Mouse (Mus musculus): ENCODE measurements around the gene Lrrc3.
A peak's percentile ranks its signal among the peaks of the same experiment; 100 is the strongest.
"Not testable (repeated sequence)": the region's sequence is repeated elsewhere in the genome, so short reads cannot be mapped to it uniquely, and the experiment has no call there.

Lrrc3 gene

GRCm38 (mm10) chr10:77902211-77902893 lies at the start of gene Lrrc3:
Gene Lrrc3, minus strand, starts transcription at chr10:77902536.
- peak; percentile 68 to 75 for DNase-seq

- not testable (repeated sequence) for DNase-seq
Measured at GRCm38 (mm10) chr10:77950468-77950867, 48.1 kb upstream of the Lrrc3 start.

DNA sequence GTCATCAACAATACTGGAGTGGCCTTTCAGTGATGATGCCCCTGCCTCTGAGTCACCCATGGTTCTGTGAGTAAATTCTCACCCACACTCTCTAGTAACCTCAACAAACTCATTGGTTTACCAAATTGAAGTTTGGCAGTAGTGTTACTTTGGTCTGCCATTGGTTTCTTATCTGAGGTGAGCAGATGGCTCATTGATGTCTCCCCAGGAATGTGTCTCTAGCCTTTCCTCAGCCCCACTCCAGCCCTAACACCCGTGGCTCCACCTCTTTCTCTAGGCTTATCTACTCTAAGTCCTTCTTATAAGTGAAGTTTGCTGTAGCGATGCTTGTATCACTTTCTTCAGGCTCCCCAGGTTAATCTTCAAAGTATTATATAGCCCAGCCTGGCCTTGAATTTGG lies 37.3 kb upstream of the Lrrc3 start:
- DNase-seq, result no peak

DNA sequence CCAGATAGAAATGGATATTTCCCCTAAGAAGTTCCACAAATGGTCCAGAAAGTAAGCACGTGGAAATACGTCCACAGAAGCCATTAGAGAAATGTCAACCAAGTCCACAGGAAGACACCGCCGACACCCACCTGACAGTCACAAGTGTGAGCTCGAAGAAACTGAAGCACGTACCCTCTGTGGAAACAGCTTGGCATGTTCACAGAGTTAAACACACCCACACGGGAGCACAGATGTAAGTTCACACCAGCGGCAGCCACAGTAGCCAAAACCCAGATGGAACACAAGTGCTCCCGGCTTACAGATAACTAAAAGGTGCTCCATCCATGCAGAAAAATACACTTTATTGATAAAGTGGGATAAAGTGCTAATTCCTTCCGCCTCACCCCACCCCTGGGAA lies 25.0 kb upstream of the Lrrc3 start:
- no peak for DNase-seq

DNA sequence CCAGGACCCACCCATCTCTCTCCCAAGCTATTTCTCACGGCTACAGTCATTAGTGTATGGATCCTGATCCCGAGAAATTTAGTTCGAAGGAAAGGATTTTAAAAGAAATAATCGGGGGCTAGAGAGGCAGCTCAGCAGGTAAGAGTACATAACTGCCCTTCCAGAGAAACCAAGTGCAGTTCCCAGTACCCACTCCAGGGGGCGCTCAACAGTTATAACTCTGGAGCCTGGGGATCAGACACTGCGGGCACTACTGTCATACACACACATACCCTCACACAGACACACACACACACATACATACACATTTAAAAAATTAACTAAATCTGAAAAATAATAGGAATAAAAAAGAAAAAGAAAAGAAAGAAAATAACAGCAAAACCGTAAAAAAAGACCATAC lies 23.8 kb upstream of the Lrrc3 start:
- peak in 1 of 2 experiments; percentile 62 for DNase-seq

DNA sequence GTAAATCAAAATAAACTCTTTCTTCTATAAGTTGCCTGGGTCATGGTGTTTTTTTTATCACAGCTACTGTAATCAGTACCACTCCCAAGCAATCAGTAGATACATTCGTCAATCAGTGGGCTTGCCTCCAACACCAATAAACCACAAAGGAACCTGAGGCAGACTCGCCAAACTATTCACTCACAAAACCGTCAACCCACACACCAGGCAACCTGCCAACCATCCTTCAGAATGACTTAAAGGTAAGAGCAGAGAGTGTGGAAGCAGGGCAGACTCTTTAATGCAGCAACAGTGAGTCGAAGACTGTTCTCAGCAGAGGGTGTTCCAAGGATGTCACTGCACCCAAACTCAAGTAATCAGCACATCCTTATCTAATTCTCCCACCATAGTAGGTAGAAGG lies 20.3 kb upstream of the Lrrc3 start:
- no peak for DNase-seq

- no peak for DNase-seq
Measured at GRCm38 (mm10) chr10:77921009-77921408, 18.7 kb upstream of the Lrrc3 start.

DNA sequence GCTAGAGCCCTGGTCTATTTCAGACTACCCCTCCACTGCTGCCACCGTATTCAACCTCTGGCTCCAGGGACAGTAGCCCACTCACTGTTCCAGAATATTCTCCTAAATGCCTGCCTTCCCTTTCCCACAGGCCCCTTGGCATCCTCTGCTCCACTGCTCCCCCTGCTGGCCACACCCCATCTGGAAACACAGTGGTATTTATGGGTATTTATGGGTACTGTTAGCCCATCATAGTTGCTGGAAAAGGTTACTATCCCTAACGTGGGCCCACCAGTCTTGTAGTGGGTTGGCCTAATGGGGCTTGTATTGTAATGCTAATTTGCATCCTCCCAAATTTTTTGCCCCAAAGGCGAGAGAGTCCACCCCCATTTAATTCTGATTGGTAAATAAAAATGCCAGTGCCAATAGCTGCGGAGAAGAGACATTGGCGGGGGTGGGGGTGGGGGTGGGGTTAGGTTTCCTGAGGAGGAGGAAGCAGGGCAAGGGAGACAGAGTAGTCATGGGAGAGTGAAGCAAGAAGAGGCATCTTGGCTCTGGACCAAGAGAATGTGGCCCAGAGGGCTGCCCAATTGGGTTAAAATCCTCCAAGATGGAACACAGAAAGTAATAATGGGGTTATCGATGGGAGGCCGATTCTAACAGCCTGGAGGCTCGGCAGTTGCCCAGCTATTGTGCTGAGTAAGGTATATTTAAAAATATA lies 14.4 kb upstream of the Lrrc3 start:
- DNase-seq, result peak; percentile 37 to 72

- DNase-seq, result no peak
Measured at GRCm38 (mm10) chr10:77913292-77913691, 11.0 kb upstream of the Lrrc3 start.

DNA sequence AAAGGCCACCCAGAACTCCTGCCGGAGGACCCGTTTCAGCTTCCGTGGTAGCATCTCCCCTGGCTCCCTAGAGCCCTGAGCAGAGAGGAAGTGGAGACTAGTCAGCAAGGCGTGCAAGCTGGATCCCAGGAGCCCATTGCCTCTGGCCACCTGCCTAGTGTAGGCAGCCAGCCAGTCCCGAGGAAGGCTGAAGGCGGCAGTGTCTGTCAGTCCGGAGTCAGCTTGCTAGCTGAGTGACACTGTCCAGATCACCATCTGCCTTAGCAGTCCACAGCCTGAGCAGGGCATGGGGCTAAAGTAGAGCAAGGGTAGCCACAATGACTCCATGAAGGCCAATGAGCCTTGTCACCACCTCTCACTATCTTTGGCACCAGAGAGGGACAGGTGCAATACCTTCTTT lies 10.3 kb upstream of the Lrrc3 start:
- no peak for DNase-seq

DNA sequence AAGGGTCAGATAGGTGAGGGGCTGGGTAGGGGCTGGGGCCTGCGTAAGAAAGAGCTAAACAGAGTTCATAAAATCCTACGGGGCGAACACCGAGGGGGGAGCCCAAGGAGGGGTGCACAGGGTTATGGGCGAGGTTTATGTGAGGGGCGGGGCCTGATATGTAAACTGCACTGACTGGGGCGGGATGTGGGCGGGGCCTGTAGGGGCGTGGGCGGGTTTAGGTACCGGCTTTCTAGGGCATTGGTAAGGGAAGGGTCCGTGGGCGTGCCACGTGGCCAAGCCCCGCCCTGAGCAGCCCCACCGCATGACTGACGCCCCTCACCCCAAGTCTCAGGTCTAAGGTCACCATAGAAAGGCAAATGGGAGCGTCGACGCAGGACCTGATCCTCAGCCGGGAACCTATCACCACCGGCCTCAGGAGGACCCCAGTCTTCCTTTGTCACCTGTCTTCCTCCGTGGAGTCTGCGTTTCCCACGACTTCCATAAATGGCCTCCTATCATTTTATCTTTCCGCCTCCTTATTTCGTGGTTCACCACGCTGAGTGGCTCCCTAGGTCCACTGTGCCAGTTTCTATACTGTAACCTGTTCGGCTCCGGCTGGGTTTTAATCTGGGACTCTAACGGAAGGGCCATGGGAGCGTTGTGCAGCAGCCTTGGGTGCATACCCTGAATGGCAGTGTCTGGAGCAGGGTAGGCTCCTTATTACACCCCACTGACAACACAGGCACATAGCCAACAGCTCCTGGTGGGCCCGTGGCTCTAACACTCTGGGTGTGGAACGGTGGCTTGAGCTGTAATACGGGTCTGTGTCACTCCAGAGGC lies 769 bp upstream of the Lrrc3 start:
- DNase-seq, result peak; percentile 54 to 59

GRCm38 (mm10) chr10:77901871-77902210 lies 495 bp downstream of the Lrrc3 start:
- DNase-seq, result no peak

DNA sequence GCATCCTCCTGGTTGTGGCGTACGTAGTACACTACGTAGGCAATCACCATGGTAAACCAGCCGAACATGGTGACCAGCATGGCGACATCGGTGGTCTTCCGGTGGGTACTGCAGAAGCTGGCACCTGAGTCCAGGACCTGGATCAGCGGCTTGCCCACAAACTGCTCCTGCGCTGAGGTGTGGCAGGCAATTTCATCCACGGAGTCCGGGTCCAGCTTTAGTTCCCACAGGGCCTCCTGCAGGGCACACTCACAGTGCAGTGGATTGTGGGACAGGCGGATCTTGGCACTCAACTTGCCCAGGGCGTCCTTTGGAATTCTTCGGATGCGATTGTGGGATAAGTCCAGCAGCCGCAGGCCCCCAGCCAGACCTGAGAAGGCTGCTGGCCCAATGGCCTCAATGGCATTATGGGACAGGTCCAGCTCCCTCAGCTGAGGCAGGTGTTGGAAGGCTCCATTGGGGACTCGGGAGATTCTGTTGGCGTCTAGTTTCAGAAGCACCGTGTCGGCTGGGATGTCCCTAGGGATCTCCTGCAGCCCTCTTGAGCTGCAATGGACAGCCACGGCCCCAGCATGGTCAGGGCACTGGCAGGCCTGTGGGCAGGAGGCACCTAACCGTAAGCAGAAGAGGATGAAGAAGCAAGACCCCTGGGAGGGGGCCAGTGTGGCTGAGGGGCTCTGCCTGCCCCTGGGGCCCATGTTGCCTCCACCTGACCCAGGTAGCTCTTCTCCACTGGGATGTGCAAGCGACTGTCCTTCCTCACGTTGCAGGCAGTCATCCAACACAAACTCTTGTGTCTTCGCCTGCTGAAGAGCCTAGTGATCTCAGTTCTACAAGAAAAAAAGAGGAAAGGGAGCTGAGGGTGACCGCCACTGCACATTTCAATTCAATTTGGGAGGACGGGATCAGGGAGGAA lies 1.2 kb downstream of the Lrrc3 start:
- no peak for DNase-seq

GRCm38 (mm10) chr10:77900126-77900525 lies 2.2 kb downstream of the Lrrc3 start:
- DNase-seq, result no peak

DNA sequence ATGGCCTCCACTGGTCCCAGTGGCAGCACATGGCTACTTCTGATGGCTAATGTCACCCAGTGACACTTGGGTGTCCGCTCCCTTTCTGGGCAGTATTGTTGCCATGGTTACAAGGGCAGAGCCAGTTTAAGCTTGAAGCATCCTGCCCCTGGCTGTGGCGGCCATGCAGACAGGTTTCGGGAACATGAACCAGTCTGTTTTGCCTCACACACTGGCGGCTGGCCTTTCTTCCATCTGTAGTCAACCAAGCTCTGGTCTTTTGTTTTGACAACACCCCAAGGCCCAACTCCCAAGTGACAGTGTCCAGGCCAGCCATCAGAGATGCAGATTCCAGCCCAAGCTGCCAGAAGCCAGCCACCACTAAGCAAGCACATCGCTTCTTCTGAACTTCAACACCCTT lies 6.8 kb downstream of the Lrrc3 start:
- no peak for DNase-seq

DNA sequence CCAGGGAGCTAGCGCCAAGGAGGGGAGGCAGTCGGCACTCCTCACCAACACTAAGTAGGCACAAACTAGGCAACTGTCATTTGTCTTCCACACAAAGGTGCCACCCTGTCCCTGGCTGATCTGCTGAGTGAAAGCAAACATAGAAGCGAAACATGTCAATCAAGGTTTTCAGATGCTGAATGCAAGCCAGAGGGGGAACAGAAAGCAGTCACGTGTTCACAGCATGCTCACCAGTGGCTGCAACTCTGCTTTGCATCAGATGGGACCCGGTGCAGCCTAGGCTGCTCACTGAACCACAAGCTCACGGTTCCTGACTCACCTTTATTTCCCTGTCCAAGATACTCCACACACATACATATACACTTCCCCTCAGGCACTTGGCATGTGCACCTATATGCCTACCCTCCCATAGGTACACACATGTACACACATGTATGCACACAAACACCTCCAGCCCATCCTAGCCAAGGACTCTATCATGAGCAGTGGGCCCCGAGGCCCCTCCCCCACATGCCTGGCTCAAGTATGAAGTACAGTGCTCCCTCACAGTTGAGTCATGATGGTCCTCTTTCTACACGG lies 11.3 kb downstream of the Lrrc3 start:
- DNase-seq, result no peak

DNA sequence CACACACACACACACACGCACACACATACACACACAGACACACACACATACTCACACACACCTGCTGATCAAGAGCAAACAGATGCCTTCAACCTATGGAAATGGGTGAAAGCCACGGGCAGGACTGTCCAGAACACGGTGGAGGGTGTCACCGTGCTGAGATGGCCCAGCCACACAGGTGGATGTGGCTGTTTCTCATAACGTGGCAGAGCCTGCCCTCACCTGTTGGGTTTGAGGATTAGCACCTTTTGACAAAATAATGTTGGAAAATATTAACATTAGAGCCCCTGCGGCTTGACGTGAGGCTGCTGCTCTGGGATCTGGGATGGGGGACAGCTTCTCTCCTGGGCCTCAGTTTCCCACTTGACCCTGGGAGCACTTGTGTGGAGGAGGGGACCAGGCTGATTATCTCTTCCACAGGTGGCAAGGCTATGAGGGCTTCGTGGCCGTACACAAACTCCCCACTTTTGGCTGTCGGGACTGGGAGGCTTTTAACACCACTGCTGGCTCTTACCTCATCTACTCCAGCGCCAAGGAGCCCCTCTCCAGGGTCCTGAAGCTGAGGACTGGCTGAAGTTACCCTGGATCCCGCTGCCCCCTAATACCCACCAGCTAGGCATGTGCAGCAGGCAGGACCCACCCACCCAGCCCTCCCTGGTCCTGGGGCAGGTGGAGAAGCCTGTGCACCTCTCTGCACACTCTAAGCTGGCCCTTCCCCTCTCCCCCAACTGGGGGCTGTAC lies 16.2 kb downstream of the Lrrc3 start:
- DNase-seq, result no peak

DNA sequence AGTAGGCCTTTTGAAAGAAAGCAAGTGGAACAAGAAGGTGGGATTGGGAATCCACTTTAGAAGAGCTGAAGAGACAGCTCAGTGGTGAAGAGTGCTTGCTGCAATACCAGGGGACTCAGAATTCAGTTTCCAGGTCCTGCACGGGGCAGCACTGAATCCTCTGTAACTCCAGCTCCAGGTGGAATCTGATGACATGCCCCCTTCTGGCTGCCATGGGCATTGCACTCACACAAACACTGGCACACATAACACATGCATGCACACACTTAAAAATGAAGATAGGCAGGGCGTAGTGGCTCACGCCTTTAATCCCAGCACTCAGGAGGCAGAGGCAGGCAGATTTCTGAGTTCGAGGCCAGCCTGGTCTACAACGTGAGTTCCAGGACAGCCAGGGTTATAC lies 19.8 kb downstream of the Lrrc3 start:
- DNase-seq, result no peak

- DNase-seq, result no peak
Measured at GRCm38 (mm10) chr10:77880305-77880704, 22.0 kb downstream of the Lrrc3 start.

- DNase-seq, result peak in 1 of 2 experiments; percentile 48
Measured at GRCm38 (mm10) chr10:77878985-77879384, 23.4 kb downstream of the Lrrc3 start.

- peak; percentile 34 to 39 for DNase-seq
Measured at GRCm38 (mm10) chr10:77869651-77870050, 32.7 kb downstream of the Lrrc3 start.

DNA sequence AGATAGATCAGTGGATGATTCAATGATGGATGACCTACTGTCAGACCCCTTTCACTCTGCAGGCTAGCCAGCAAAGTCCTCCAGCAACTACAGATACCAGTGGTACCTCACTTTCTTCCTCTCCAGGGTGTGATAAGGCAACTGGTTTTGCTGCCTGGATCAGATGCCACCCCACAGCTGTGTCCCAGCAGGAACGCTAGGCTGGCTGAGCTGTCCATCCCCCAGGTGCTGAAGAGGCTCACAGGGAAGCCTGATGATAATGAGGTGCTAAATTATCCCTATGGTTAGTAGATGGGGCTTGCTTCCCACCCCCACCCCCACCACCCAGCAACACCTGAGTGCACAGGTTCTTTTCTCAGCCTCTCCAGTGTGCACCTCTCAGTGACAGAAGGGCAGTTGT lies 34.8 kb downstream of the Lrrc3 start:
- no peak for DNase-seq

Measured in lung, postnatal 4 days (tissue).